Mouse (Mus musculus) liver, embryonic 14.5 days (tissue): ENCODE data around the gene Gale. TPM values are rescaled to one million over a fixed set of nuclear protein-coding genes. Genes with fewer than 3 reads are reported as not detected.

ENCODE experiments used
- ATAC-seq: fragments of 200-750 bp; cut with Nextera tagmentation; 2 replicates; pipeline ENCODE4 v1.8.0; 2017; ENCODE audit warnings: moderate number of reproducible peaks, mild to moderate bottlenecking, moderate library complexity; ENCODE audit not compliant: insufficient read depth
- DNase-seq, 3 experiments: peaks; one replicate each; pipeline ENCODE4 v3.0.0-alpha.2; 2012 to 2013; ENCODE audit warnings: low read depth in 3 of 3, low spot score in 3 of 3
- H3K27ac ChIP-seq: fragments of 300-500 bp; sonication (generic); 2 replicates; pipeline ENCODE4 v1.5.1; 2014; ENCODE audit warnings: moderate library complexity, mild to moderate bottlenecking, control low read depth, inconsistent platforms
- H3K27me3 ChIP-seq: fragments of 300-500 bp; sonication (generic); 2 replicates; pipeline ENCODE4 v1.6.1; 2014; ENCODE audit warnings: mild to moderate bottlenecking, low read length, moderate library complexity; ENCODE audit not compliant: control insufficient read depth, insufficient read depth
- H3K36me3 ChIP-seq: fragments of 300-500 bp; sonication (generic); replicated peaks from 2 replicates; pipeline ENCODE4 v1.6.1; 2014; ENCODE audit warnings: low read depth; ENCODE audit not compliant: control insufficient read depth, insufficient read depth
- H3K4me1 ChIP-seq, 2 experiments: fragments of 200-500 bp in 1 of 2; fragments of 300-500 bp in 1 of 2; sonication (generic) in 1 of 2; replicated peaks; 2 replicates each; pipeline ENCODE4 v1.6.1; 2012 to 2014; ENCODE audit warnings: antibody characterized with exemption in 1 of 2, inconsistent platforms in 1 of 2, low read length in 1 of 2; ENCODE audit not compliant: control insufficient read depth in 2 of 2, insufficient read depth in 2 of 2
- H3K4me2 ChIP-seq: fragments of 300-500 bp; sonication (generic); 2 replicates; pipeline ENCODE4 v1.6.1; 2014; ENCODE audit warnings: low read depth, mild to moderate bottlenecking, control low read depth, moderate library complexity
- H3K4me3 ChIP-seq, 2 experiments: fragments of 200-500 bp in 1 of 2; fragments of 300-500 bp in 1 of 2; sonication (generic) in 1 of 2; 2 replicates each; pipeline ENCODE4 v1.5.1; 2012 to 2014; ENCODE audit warnings: low read depth in 2 of 2, low read length in 2 of 2, mild to moderate bottlenecking in 2 of 2, control low read depth in 1 of 2, inconsistent platforms in 1 of 2, moderate library complexity in 1 of 2; ENCODE audit not compliant: insufficient read depth in 1 of 2
- H3K9ac ChIP-seq: fragments of 300-500 bp; sonication (generic); replicated peaks from 2 replicates; pipeline ENCODE4 v1.6.1; 2014; ENCODE audit warnings: mild to moderate bottlenecking, control low read depth, moderate library complexity
- H3K9me3 ChIP-seq: fragments of 300-500 bp; sonication (generic); 2 replicates; pipeline ENCODE4 v1.6.1; 2016; ENCODE audit warnings: low read length, mixed read lengths; ENCODE audit not compliant: control insufficient read depth
- CTCF ChIP-seq: IDR thresholded peaks from 2 replicates; pipeline ENCODE4 v1.5.1; 2016; ENCODE audit warnings: antibody characterized with exemption, low read depth, control low read depth
- EP300 ChIP-seq: IDR thresholded peaks from 2 replicates; pipeline ENCODE4 v1.6.1; 2016; ENCODE audit warnings: antibody characterized with exemption, low read depth
- WGBS: fragments of 180-500 bp; shearing (Covaris S2); extraction: QIAGEN DNeasy Blood & Tissue Kit; methylation state at CpG from one replicate; pipeline ENCODE4 v1.1.7; 2014; ENCODE audit not compliant: insufficient replicate concordance; 5-methylcytosine and 5-hydroxymethylcytosine counted together
- polyA plus RNA-seq, 2 experiments: library from polyadenylated mRNA; depleted of rRNA in 1 of 2; stranded (reverse) in 1 of 2; unstranded in 1 of 2; fragments of >200 nt; fragmentation: Nextera tagmentation in 1 of 2; extraction: Ambion mirVana in 1 of 2; gene quantifications; 2 replicates each; pipeline versions ENCODE4 v1.2.1 to v1.2.3; 2012 to 2014

Gale gene
- polyA plus RNA-seq, 2 experiments, result 22.8 to 38.0 TPM

DNA sequence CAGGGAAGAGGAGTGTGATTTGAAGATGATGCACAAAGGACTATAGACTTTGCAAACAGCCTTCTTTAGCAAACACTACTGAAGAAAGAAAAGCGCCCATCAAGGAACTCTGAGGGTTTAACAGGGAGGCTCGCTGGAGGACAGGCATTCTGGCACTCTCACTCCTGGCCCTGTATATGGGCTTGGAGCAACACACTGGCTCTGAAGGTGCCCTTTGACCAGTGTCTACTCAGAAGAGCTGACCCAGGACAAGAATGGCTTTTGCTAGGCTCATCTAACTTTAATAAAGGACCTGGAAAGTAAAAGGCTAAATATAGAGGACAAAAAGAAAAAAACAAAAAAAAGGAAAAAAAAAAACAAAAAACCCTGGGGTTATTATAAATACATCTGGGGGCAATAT is 41.4 kb downstream of the Gale start:
- TF ChIP-seq CTCF, result no peak
- TF ChIP-seq EP300, result no peak

DNA sequence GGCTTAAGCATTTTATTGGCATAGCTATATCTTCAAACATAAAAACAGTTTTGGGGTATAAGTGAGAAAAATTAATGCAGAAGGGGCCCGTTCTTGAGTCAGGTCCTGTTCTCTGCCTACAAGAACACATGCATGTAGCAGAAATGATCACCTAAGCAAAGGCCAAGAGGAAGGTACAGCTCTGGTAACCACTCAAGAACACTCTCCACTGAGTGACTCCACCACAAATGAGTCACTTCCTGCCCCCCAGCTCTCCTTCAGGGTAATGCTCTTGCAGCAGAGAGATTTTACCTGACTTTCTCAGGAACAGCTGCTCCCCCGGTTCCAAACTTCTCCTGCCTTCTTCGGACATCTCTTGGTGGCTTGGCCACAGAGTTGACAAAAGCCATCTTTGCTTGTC is 43.3 kb downstream of the Gale start:
- Histone ChIP-seq H3K4me3 (no peak overlapping the region), H3K9me3 (no peaks in the 10 kb centered on the region), H3K9ac (no peak overlapping the region), H3K4me1 (no peaks in the 10 kb centered on the region; a peak in 1 of 4 replicates), H3K27ac (no peak overlapping the region), H3K27me3 (no peaks in the 10 kb centered on the region), H3K4me2 (no peak overlapping the region), H3K36me3 (peaks cover 91% of the 10 kb centered on the region)
- no peak for DNase-seq
- no peak for TF ChIP-seq EP300
- no peak for TF ChIP-seq CTCF
- WGBS, result 73% methylated on average over 3 of the region's 3 CpGs
- ATAC-seq, result no peak

More for the DNA sequence above, 41.4 kb downstream of the Gale start:
- WGBS, result 74% methylated on average over 2 of the region's 2 CpGs
- Histone ChIP-seq H3K9ac (no peak overlapping the region), H3K9me3 (no peaks in the 10 kb centered on the region), H3K27ac (no peak overlapping the region), H3K27me3 (no peaks in the 10 kb centered on the region), H3K4me2 (no peak overlapping the region), H3K4me3 (no peak overlapping the region), H3K36me3 (peaks cover 73% of the 10 kb centered on the region), H3K4me1 (no peaks in the 10 kb centered on the region; a peak in 1 of 4 replicates)
- no peak for ATAC-seq
- no peak for DNase-seq

DNA sequence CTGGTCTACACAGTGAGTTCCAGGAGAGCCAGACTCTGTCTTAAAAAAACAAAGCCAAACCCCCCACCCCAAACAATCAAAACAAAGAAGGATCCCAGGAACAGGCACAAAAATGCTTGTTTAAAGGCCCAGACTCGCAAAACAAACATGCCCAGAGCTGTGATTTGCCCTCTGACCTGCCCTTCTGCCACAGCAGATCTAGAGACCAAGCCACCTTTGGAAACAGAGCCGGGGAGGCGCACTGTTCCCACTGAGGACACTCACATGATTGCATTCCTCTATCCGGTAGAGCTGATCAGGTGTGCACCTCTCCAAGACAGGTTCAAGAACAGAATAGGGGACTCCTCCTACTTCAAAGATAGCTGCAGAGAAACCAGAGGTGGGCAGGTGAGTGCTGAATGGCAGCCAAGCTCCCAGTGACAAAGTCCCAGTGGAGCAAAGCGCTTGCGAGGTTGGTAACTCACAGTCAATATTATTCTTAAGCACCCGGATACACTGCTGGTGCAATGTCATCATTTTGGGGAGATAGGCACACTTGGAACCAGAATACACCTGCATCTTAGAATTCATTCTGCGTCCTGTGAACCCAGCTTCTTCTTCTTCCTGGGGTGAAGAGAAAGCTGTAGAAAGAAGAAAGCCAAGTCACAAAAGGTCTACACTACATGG is 45.4 kb downstream of the Gale start:
- Histone ChIP-seq H3K4me2 (no peak overlapping the region), H3K9me3 (no peaks in the 10 kb centered on the region), H3K4me3 (no peak overlapping the region), H3K4me1 (no peaks in the 10 kb centered on the region; a peak in 1 of 4 replicates), H3K27me3 (no peaks in the 10 kb centered on the region), H3K9ac (no peak overlapping the region), H3K27ac (no peak overlapping the region), H3K36me3 (peaks cover 91% of the 10 kb centered on the region)
- DNase-seq, result no peak
- TF ChIP-seq CTCF (no peak), EP300 (no peak)
- ATAC-seq, result peak; percentile 39; the same call in 1 of the 2 replicates
- 80% methylated on average over 8 of the region's 8 CpGs for WGBS

DNA sequence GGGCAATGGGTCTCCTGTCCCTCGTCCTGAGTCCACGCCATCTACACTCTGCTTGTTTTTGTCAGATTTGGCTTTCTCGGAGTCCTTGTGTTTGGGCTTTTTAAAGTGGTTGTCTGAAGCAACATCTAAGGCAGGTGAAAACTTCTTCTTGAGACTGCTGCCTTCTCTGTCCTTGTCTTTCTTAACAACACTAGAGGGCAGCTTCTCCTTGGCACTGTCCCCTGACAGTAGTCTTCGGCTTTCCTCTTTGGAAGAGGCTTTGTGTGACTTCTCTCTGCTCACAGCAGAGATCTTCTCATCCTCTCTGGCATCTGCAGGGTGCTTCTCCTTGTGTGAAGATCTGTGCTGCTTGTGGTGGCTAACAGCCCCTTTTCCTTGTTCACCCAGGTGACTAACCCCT is 47.1 kb downstream of the Gale start:
- Histone ChIP-seq H3K27me3 (no peaks in the 10 kb centered on the region), H3K27ac (no peak overlapping the region), H3K9me3 (no peaks in the 10 kb centered on the region), H3K36me3 (peaks cover 78% of the 10 kb centered on the region), H3K9ac (no peak overlapping the region), H3K4me2 (no peak overlapping the region), H3K4me1 (no peaks in the 10 kb centered on the region; a peak in 1 of 4 replicates), H3K4me3 (no peak overlapping the region)
- 85% methylated on average over 4 of the region's 4 CpGs for WGBS
- DNase-seq (no peak), ATAC-seq (no peak)
- TF ChIP-seq EP300, result no peak
- TF ChIP-seq CTCF, result no peak; the same call in 1 of the 2 replicates

DNA sequence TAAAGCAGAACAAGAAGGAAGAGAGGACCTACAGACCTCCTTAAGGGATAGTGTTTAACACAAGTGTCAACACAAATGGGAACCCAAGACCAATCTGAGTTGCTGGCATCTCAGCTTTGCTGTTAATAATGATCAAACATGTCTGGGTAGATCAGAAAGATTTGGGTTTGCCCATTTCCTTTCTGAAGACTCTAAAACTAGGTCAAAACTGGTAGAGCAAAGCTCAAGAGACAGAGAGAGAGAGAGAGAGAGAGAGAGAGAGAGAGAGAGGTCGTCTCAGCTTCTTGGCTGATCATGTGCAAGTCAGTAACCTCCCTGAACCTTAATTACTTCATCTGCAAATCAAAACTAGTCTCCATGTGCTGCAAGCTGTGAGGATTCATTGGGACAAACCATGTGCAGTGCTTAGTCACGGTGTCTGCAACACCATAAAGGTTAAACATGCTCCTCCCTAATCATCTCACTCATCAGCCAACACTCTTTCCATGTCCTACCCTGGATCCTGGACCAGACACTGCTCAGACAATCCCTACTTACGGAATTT is 52.6 kb downstream of the Gale start:
- 72% methylated on average over 3 of the region's 3 CpGs for WGBS
- no peaks in the 10 kb centered on the region for H3K9me3 ChIP-seq
- H3K4me3 ChIP-seq, result no peak overlapping the region
- H3K9ac ChIP-seq, result no peak overlapping the region
- TF ChIP-seq CTCF, result no peak
- no peak for TF ChIP-seq EP300
- no peak overlapping the region for H3K27ac ChIP-seq
- H3K4me1 ChIP-seq, result peaks cover 10 to 14% of the 10 kb centered on the region in 2 experiments
- no peak for DNase-seq
- no peak for ATAC-seq
- H3K36me3 ChIP-seq, result peaks cover 27% of the 10 kb centered on the region
- no peaks in the 10 kb centered on the region for H3K27me3 ChIP-seq
- H3K4me2 ChIP-seq, result no peak overlapping the region

Other genes starting within 250 kb of the Gale start
- 0.98 and 1.3 TPM in 2 replicates for gene Il22ra1, start 235.6 kb upstream of the Gale start, polyA plus RNA-seq (2012; rRNA removed)
- 0.36 and 0.54 TPM in 2 replicates for gene Il22ra1, start 235.6 kb upstream of the Gale start, polyA plus RNA-seq (2014; fragmentation: Nextera tagmentation; extraction: Ambion mirVana)
- 0.03 and 0.06 TPM in 2 replicates for gene Myom3, start 204.0 kb upstream of the Gale start, polyA plus RNA-seq (2012; rRNA removed)
- 0.04 TPM in 1 of 2 replicates, not detected in the other for gene Myom3, start 204.0 kb upstream of the Gale start, polyA plus RNA-seq (2014; fragmentation: Nextera tagmentation; extraction: Ambion mirVana)
- gene Srsf10, start 108.0 kb upstream of the Gale start, polyA plus RNA-seq (2012; rRNA removed), result 33.2 and 49.6 TPM in 2 replicates
- 108 and 110 TPM in 2 replicates for gene Srsf10, start 108.0 kb upstream of the Gale start, polyA plus RNA-seq (2014; fragmentation: Nextera tagmentation; extraction: Ambion mirVana)
- 25.4 and 43.4 TPM in 2 replicates for gene Pnrc2, start 89.9 kb upstream of the Gale start, polyA plus RNA-seq (2012; rRNA removed)
- gene Pnrc2, start 89.9 kb upstream of the Gale start, polyA plus RNA-seq (2014; fragmentation: Nextera tagmentation; extraction: Ambion mirVana), result 80.2 and 81.9 TPM in 2 replicates
- 1.6 and 2.1 TPM in 2 replicates for gene Cnr2, start 68.3 kb upstream of the Gale start, polyA plus RNA-seq (2012; rRNA removed)
- gene Cnr2, start 68.3 kb upstream of the Gale start, polyA plus RNA-seq (2014; fragmentation: Nextera tagmentation; extraction: Ambion mirVana), result 2.3 and 2.5 TPM in 2 replicates
- 8.8 and 12.0 TPM in 2 replicates for gene Fuca1, start 43.0 kb upstream of the Gale start, polyA plus RNA-seq (2012; rRNA removed)
- 19.0 and 23.6 TPM in 2 replicates for gene Fuca1, start 43.0 kb upstream of the Gale start, polyA plus RNA-seq (2014; fragmentation: Nextera tagmentation; extraction: Ambion mirVana)
- gene Hmgcl, start 17.3 kb upstream of the Gale start, polyA plus RNA-seq (2012; rRNA removed), result 28.9 and 43.4 TPM in 2 replicates
- 71.9 and 76.5 TPM in 2 replicates for gene Hmgcl, start 17.3 kb upstream of the Gale start, polyA plus RNA-seq (2014; fragmentation: Nextera tagmentation; extraction: Ambion mirVana)
- gene Lypla2, start 8.9 kb downstream of the Gale start, polyA plus RNA-seq (2012; rRNA removed), result 26.5 and 29.2 TPM in 2 replicates
- 30.6 and 36.8 TPM in 2 replicates for gene Lypla2, start 8.9 kb downstream of the Gale start, polyA plus RNA-seq (2014; fragmentation: Nextera tagmentation; extraction: Ambion mirVana)
- gene Pithd1, start 23.5 kb downstream of the Gale start, polyA plus RNA-seq (2012; rRNA removed), result 40.2 and 49.0 TPM in 2 replicates
- 71.2 and 79.5 TPM in 2 replicates for gene Pithd1, start 23.5 kb downstream of the Gale start, polyA plus RNA-seq (2014; fragmentation: Nextera tagmentation; extraction: Ambion mirVana)
- 9.7 and 16.2 TPM in 2 replicates for gene Eloa, start 58.0 kb downstream of the Gale start, polyA plus RNA-seq (2012; rRNA removed)
- gene Eloa, start 58.0 kb downstream of the Gale start, polyA plus RNA-seq (2014; fragmentation: Nextera tagmentation; extraction: Ambion mirVana), result 29.0 and 30.0 TPM in 2 replicates
- gene Rpl11, start 89.7 kb downstream of the Gale start, polyA plus RNA-seq (2012; rRNA removed), result 457 and 805 TPM in 2 replicates
- gene Rpl11, start 89.7 kb downstream of the Gale start, polyA plus RNA-seq (2014; fragmentation: Nextera tagmentation; extraction: Ambion mirVana), result 325 and 341 TPM in 2 replicates
- gene Id3, start 179.8 kb downstream of the Gale start, polyA plus RNA-seq (2012; rRNA removed), result 23.0 and 29.8 TPM in 2 replicates
- gene Id3, start 179.8 kb downstream of the Gale start, polyA plus RNA-seq (2014; fragmentation: Nextera tagmentation; extraction: Ambion mirVana), result 33.2 and 33.8 TPM in 2 replicates
- 38.4 and 40.5 TPM in 2 replicates for gene E2f2, start 208.7 kb downstream of the Gale start, polyA plus RNA-seq (2012; rRNA removed)
- 50.3 and 53.4 TPM in 2 replicates for gene E2f2, start 208.7 kb downstream of the Gale start, polyA plus RNA-seq (2014; fragmentation: Nextera tagmentation; extraction: Ambion mirVana)
- gene Asap3, start 242.6 kb downstream of the Gale start, polyA plus RNA-seq (2012; rRNA removed), result 1.1 and 1.2 TPM in 2 replicates
- 0.66 and 0.85 TPM in 2 replicates for gene Asap3, start 242.6 kb downstream of the Gale start, polyA plus RNA-seq (2014; fragmentation: Nextera tagmentation; extraction: Ambion mirVana)